Mouse (Mus musculus): Measurements from ENCODE around the gene Fam120b. TPM values are rescaled to one million over a fixed set of nuclear protein-coding genes. Genes with fewer than 3 reads are reported as not detected.
A peak's percentile ranks its signal among the peaks of the same experiment; 100 is the strongest.

The Fam120b gene
- polyA plus RNA-seq, 1 experiment from 2014 or later = 11.5 TPM

GRCm38 (mm10) chr17:15374321-15375141, 21.5 kb upstream of the Fam120b start:
- 4% methylated on average over 45 of the region's 50 CpGs for WGBS
- ATAC-seq = no peak
- Histone ChIP-seq H3K9me3 (ENCODE audit: control insufficient read depth) (no peaks in the 10 kb centered on the region), H3K27ac (ENCODE audit: low read depth, low read length) (peak overlapping the region; percentile 90), H3K4me3 (ENCODE audit: low read depth, low read length) (peak overlapping the region; percentile 86), H3K27me3 (replicated peaks; ENCODE audit: control insufficient read depth, insufficient read depth, low read length) (no peaks in the 10 kb centered on the region), H3K36me3 (ENCODE audit: control insufficient read depth, insufficient read depth) (peaks cover 19% of the 10 kb centered on the region), H3K4me1 (replicated peaks; ENCODE audit: control insufficient read depth, insufficient read depth, low read length) (peaks cover 14% of the 10 kb centered on the region; the same call in 1 of the 2 replicates), H3K9ac (ENCODE audit: low read depth, low read length) (peak overlapping the region; percentile 85), H3K4me2 (replicated peaks; ENCODE audit: low read depth) (peak overlapping the region; percentile 79)
- no peak for TF ChIP-seq CTCF (IDR thresholded peaks at IDR 0.05; ENCODE audit: low read depth)

GRCm38 (mm10) chr17:15375224-15375623, 20.8 kb upstream of the Fam120b start:
- ATAC-seq = peak; percentile 34; the same call in 1 of the 2 replicates
- H3K4me2 ChIP-seq (replicated peaks; ENCODE audit: low read depth) = peak overlapping the region; percentile 79
- under 1% methylated on average over 18 of the region's 18 CpGs for WGBS

GRCm38 (mm10) chr17:15375701-15376493, 20.1 kb upstream of the Fam120b start:
- no peak for TF ChIP-seq CTCF (IDR thresholded peaks at IDR 0.05; ENCODE audit: low read depth)
- H3K36me3 ChIP-seq (ENCODE audit: control insufficient read depth, insufficient read depth) = peaks cover 5% of the 10 kb centered on the region; the same call in 1 of the 2 replicates
- peaks cover 19% of the 10 kb centered on the region for H3K4me1 ChIP-seq (replicated peaks; ENCODE audit: control insufficient read depth, insufficient read depth, low read length)
- H3K9me3 ChIP-seq (ENCODE audit: control insufficient read depth) = no peaks in the 10 kb centered on the region
- peak overlapping the region; percentile 90 for H3K27ac ChIP-seq (ENCODE audit: low read depth, low read length)
- H3K4me3 ChIP-seq (ENCODE audit: low read depth, low read length) = peak overlapping the region; percentile 86
- H3K4me2 ChIP-seq (replicated peaks; ENCODE audit: low read depth) = peak overlapping the region; percentile 79
- no peaks in the 10 kb centered on the region for H3K27me3 ChIP-seq (replicated peaks; ENCODE audit: control insufficient read depth, insufficient read depth, low read length)
- peak overlapping the region; percentile 85 for H3K9ac ChIP-seq (ENCODE audit: low read depth, low read length)
- 0% methylated on average over 69 of the region's 69 CpGs for WGBS
- ATAC-seq = peak; percentile 62

More at GRCm38 (mm10) chr17:15375224-15375623, 20.8 kb upstream of the Fam120b start:
- Histone ChIP-seq H3K9me3 (ENCODE audit: control insufficient read depth) (no peaks in the 10 kb centered on the region), H3K36me3 (ENCODE audit: control insufficient read depth, insufficient read depth) (peaks cover 12% of the 10 kb centered on the region), H3K4me1 (replicated peaks; ENCODE audit: control insufficient read depth, insufficient read depth, low read length) (peaks cover 15% of the 10 kb centered on the region), H3K27me3 (replicated peaks; ENCODE audit: control insufficient read depth, insufficient read depth, low read length) (no peaks in the 10 kb centered on the region), H3K27ac (ENCODE audit: low read depth, low read length) (peak overlapping the region; percentile 90), H3K9ac (ENCODE audit: low read depth, low read length) (peak overlapping the region; percentile 85), H3K4me3 (ENCODE audit: low read depth, low read length) (peak overlapping the region; percentile 86)
- no peak for TF ChIP-seq CTCF (IDR thresholded peaks at IDR 0.05; ENCODE audit: low read depth)

- TF ChIP-seq CTCF (IDR thresholded peaks at IDR 0.05; ENCODE audit: low read depth) = peak; percentile 53
- Histone ChIP-seq H3K4me1 (replicated peaks; ENCODE audit: control insufficient read depth, insufficient read depth, low read length) (peaks cover 19% of the 10 kb centered on the region), H3K27me3 (replicated peaks; ENCODE audit: control insufficient read depth, insufficient read depth, low read length) (no peaks in the 10 kb centered on the region), H3K36me3 (ENCODE audit: control insufficient read depth, insufficient read depth) (peaks cover 3% of the 10 kb centered on the region; the same call in 1 of the 2 replicates), H3K27ac (ENCODE audit: low read depth, low read length) (peak within 1 kb of the TSS; percentile 90), H3K4me3 (ENCODE audit: low read depth, low read length) (peak within 1 kb of the TSS; percentile 86), H3K9ac (ENCODE audit: low read depth, low read length) (peak within 1 kb of the TSS; percentile 85), H3K9me3 (ENCODE audit: control insufficient read depth) (no peaks in the 10 kb centered on the region), H3K4me2 (replicated peaks; ENCODE audit: low read depth) (peak within 1 kb of the TSS; percentile 79)
- WGBS = 2% methylated on average over 36 of the region's 36 CpGs
- no peak for ATAC-seq
Measured at GRCm38 (mm10) chr17:15376494-15377181, 19.4 kb upstream of the Fam120b start, which contains the start of gene Dll1. Gene Dll1, minus strand, starts transcription at chr17:15376872.

GRCm38 (mm10) chr17:15377901-15378300, 18.1 kb upstream of the Fam120b start:
- Histone ChIP-seq H3K36me3 (ENCODE audit: control insufficient read depth, insufficient read depth) (peaks cover 3% of the 10 kb centered on the region; the same call in 1 of the 2 replicates), H3K4me2 (replicated peaks; ENCODE audit: low read depth) (0 out of 2 replicates have a peak overlapping the region, but pooled peaks have one; percentile 11), H3K4me3 (ENCODE audit: low read depth, low read length) (no peak overlapping the region), H3K9me3 (ENCODE audit: control insufficient read depth) (no peaks in the 10 kb centered on the region), H3K9ac (ENCODE audit: low read depth, low read length) (no peak overlapping the region), H3K27me3 (replicated peaks; ENCODE audit: control insufficient read depth, insufficient read depth, low read length) (no peaks in the 10 kb centered on the region), H3K4me1 (replicated peaks; ENCODE audit: control insufficient read depth, insufficient read depth, low read length) (peaks cover 14% of the 10 kb centered on the region), H3K27ac (ENCODE audit: low read depth, low read length) (no peak overlapping the region)
- WGBS = 10% methylated on average over 1 of the region's 1 CpGs
- ATAC-seq = no peak
- peak; percentile 82 for TF ChIP-seq CTCF (IDR thresholded peaks at IDR 0.05; ENCODE audit: low read depth)
